Mouse (Mus musculus): ENCODE measurements around the gene Akt2. TPM values are rescaled to one million over a fixed set of nuclear protein-coding genes. Genes with fewer than 3 reads are reported as not detected.
A peak's percentile ranks its signal among the peaks of the same experiment; 100 is the strongest.

Gene Akt2
- polyA plus RNA-seq (2012; ENCODE audit: insufficient read depth, insufficient read length, low replicate concordance, missing spikeins) = not detected in 2 replicates

DNA sequence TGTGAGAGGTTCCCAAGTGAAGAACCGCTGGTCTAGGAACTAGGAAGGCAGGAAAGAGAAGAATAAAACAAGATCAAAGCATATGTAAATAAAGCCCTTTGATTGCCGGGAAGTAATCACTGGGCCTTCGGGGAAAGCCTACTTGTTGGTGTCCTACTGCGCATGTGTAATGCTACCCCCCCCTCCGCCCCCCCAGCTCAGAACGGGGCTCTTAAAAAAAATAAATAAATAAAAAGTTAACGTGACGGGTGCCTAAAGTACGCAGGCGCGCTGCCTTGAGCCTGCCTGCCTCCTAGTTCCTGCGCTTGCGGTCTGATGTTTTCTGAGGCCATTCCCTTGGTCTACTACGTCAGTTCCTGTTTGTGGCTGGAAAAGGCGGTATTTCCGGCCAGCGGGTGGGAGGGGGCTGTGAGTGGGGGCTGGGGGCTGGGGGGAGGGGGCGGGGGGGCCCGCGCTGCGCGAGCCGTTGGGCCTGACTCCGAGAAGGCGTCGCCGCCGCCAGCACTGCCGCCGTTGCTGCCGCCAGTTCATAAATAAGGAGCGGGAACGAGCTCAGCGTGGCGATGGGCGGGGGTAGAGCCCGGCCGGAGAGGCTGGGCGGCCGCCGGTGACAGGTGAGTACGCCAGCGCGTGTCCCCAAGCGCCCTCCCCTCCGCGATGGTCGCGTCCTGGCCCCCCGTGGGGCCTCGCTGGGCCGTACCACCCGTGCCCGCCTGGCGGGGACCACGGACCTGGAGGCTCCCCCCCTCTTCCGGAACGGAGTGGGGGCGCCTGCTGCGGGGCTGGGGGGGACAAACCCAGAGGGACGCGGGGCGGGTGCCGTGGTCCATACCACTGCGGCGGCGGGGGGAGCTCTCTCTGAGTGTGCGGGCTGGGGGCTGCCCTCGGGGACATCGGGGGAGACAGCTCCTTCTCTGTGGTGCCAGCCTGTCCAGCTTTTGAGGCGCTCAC is at the start of gene Akt2:
Akt2 (plus strand) TSS at position 287 of the 951 bp plus-strand sequence.
- peak within 1 kb of the TSS; percentile 84 for H3K4me3 ChIP-seq (ENCODE audit: insufficient read depth, low read depth, low read length)
- peaks cover 12% of the 10 kb centered on the region for H3K4me1 ChIP-seq (ENCODE audit: control insufficient read depth, insufficient read depth, low read length)
- 1% methylated on average over 69 of the region's 71 CpGs for WGBS
- TF ChIP-seq POLR2A (IDR thresholded peaks at IDR 0.05; ENCODE audit: insufficient read depth, low read depth, low read length) (peak; percentile 70), CTCF (IDR thresholded peaks at IDR 0.05; ENCODE audit: insufficient read depth, low read depth, low read length) (no peak)
- peak within 1 kb of the TSS; percentile 97 for H3K27ac ChIP-seq (ENCODE audit: insufficient read depth, low read depth, low read length)

DNA sequence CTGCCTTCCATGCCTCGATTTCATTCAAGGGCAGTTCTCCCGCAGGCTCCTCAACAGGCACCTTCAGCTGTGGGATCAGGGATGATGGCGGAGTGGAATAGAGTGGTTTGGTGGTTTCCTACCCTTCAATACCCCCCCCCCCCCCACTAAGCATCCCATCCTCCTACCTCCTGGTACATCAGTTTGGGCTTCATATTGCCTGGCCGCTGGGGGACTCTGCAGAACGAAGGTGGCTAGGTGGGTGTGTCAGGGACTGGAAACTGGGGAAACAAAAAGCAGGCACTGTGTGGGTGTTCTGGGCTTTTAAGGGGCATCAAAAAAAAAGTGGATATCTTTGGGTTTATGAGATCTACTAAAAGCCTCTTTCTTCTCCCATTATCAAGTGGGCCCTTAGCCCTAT is 49.4 kb upstream of the Akt2 start:
- Histone ChIP-seq H3K4me1 (ENCODE audit: control insufficient read depth, insufficient read depth, low read length) (peaks cover 18% of the 10 kb centered on the region), H3K27ac (ENCODE audit: insufficient read depth, low read depth, low read length) (peak overlapping the region; percentile 68), H3K4me3 (ENCODE audit: insufficient read depth, low read depth, low read length) (peak overlapping the region; percentile 70)
- 24% methylated on average over 5 of the region's 5 CpGs for WGBS
- TF ChIP-seq CTCF (IDR thresholded peaks at IDR 0.05; ENCODE audit: insufficient read depth, low read depth, low read length) = no peak

GRCm38 (mm10) chr7:27542392-27543033 is 48.8 kb upstream of the Akt2 start:
- H3K27ac ChIP-seq (ENCODE audit: insufficient read depth, low read depth, low read length) = peak overlapping the region; percentile 23
- 1% methylated on average over 30 of the region's 30 CpGs for WGBS
- TF ChIP-seq CTCF (IDR thresholded peaks at IDR 0.05; ENCODE audit: insufficient read depth, low read depth, low read length) (no peak), POLR2A (IDR thresholded peaks at IDR 0.05; ENCODE audit: insufficient read depth, low read depth, low read length) (peak; percentile 69; the same call in 1 of the 2 replicates)

DNA sequence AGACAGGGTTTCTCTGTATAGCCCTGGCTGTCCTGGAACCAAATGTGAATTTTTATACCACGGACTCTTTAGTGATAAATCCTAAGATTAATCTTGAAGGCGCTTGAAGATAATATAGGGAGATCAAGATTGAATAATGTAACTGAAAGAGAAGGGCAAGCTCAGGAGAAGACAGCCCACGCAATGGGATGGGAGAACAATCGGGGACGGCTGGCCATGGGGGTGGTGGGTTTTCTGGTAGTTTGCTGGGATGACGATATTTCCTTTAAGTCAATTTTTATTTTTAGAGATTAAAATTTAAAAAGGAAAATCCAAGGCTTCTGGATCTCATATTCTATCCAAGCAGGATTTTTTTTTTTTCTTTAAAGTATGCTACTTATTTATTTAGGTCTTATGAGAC is 48.3 kb upstream of the Akt2 start:
- Histone ChIP-seq H3K4me3 (ENCODE audit: insufficient read depth, low read depth, low read length) (peak overlapping the region; percentile 70; the same call in 1 of the 2 replicates), H3K4me1 (ENCODE audit: control insufficient read depth, insufficient read depth, low read length) (peaks cover 18% of the 10 kb centered on the region), H3K27ac (ENCODE audit: insufficient read depth, low read depth, low read length) (peak overlapping the region; percentile 23)
- TF ChIP-seq CTCF (IDR thresholded peaks at IDR 0.05; ENCODE audit: insufficient read depth, low read depth, low read length) (no peak), POLR2A (IDR thresholded peaks at IDR 0.05; ENCODE audit: insufficient read depth, low read depth, low read length) (no peak)
- 14% methylated on average over 6 of the region's 6 CpGs for WGBS

More at GRCm38 (mm10) chr7:27542392-27543033, 48.8 kb upstream of the Akt2 start:
- Histone ChIP-seq H3K4me1 (ENCODE audit: control insufficient read depth, insufficient read depth, low read length) (peaks cover 18% of the 10 kb centered on the region), H3K4me3 (ENCODE audit: insufficient read depth, low read depth, low read length) (peak overlapping the region; percentile 70)

DNA sequence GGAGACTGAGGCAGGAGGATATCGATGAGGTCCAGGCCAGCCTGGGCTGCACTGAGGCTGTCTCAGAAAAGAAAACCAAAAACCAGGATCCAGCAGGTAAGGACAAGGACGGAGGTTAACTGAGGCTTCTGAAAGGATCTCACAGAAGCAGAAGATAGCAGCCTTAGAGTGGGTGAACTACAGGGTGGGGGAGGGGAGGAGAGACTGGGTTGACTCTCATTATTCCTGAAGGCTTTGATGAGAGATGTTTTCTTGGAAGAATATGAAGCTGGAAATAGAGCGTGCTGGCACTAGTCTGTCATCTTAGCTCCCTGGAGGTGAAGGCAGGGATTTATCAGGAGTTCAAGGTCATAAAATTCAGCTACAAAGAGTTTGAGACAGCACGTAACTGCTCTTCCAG is 47.5 kb upstream of the Akt2 start:
- Histone ChIP-seq H3K4me1 (ENCODE audit: control insufficient read depth, insufficient read depth, low read length) (peaks cover 18% of the 10 kb centered on the region), H3K27ac (ENCODE audit: insufficient read depth, low read depth, low read length) (no peak overlapping the region), H3K4me3 (ENCODE audit: insufficient read depth, low read depth, low read length) (no peak overlapping the region)
- WGBS = 91% methylated on average over 4 of the region's 4 CpGs
- TF ChIP-seq POLR2A (IDR thresholded peaks at IDR 0.05; ENCODE audit: insufficient read depth, low read depth, low read length) (no peak), CTCF (IDR thresholded peaks at IDR 0.05; ENCODE audit: insufficient read depth, low read depth, low read length) (no peak)

DNA sequence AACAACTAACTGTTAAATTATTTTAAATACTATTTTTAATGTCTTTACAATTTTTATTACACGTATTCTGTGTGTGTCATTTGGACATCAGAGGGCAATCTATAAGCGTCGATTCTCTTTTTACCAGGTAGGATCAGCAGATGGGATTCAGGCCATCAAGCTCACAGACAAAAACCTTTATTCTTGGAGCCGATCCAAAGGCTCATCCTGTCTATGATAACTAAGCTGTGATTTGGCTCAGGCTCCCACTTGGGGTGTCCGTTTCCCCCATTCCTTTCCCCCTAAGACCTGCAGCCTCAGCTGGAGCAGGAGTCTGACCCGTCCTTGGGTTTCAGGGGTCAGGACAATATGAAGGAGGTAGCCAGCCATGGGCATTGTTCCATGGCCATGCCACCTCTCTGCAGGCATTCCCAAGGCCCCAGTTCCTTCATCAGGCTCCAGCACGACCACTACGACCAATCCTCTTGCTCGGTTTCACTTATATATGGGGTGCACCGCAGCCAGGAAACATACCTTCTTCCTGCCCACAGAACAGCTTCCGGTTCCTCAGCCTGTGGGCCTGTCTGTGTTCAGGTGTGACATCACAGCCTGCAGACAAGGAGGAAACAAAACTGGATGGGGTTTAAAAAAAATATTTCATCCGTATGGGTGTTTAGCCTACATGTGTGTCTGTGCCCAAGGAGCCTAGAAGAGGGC is 46.5 kb upstream of the Akt2 start:
- H3K27ac ChIP-seq (ENCODE audit: insufficient read depth, low read depth, low read length) = no peak overlapping the region
- H3K4me3 ChIP-seq (ENCODE audit: insufficient read depth, low read depth, low read length) = no peak overlapping the region
- H3K4me1 ChIP-seq (ENCODE audit: control insufficient read depth, insufficient read depth, low read length) = peaks cover 18% of the 10 kb centered on the region
- 88% methylated on average over 12 of the region's 12 CpGs for WGBS
- TF ChIP-seq CTCF (IDR thresholded peaks at IDR 0.05; ENCODE audit: insufficient read depth, low read depth, low read length) (no peak), POLR2A (IDR thresholded peaks at IDR 0.05; ENCODE audit: insufficient read depth, low read depth, low read length) (no peak)

GRCm38 (mm10) chr7:27549597-27549996 is 41.8 kb upstream of the Akt2 start:
- peaks cover 3% of the 10 kb centered on the region; the same call in 1 of the 2 replicates for H3K4me1 ChIP-seq (ENCODE audit: control insufficient read depth, insufficient read depth, low read length)
- WGBS = 81% methylated on average over 6 of the region's 6 CpGs
- H3K27ac ChIP-seq (ENCODE audit: insufficient read depth, low read depth, low read length) = no peak overlapping the region
- no peak overlapping the region for H3K4me3 ChIP-seq (ENCODE audit: insufficient read depth, low read depth, low read length)
- TF ChIP-seq POLR2A (IDR thresholded peaks at IDR 0.05; ENCODE audit: insufficient read depth, low read depth, low read length) = no peak
- TF ChIP-seq CTCF (IDR thresholded peaks at IDR 0.05; ENCODE audit: insufficient read depth, low read depth, low read length) = no peak

DNA sequence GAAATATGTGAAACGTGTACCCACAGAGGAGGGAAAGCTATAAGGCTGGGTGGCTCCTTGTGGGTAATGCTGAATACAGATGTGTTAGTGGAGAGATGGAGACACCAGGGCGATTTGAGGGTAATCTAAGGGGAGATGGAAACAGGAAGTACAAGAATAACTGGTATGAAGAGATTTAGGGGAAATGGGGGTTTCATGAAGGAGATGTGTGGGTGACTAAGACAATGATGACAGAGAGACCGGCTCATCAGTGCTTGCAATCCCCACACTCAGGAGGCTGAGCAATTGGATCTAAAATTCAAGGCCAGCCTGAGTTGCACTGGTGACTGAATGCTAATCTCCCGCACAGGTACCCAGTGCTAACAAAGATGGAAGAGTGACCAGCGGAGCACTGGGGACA is 39.3 kb upstream of the Akt2 start:
- Histone ChIP-seq H3K27ac (ENCODE audit: insufficient read depth, low read depth, low read length) (no peak overlapping the region), H3K4me1 (ENCODE audit: control insufficient read depth, insufficient read depth, low read length) (peaks cover 6% of the 10 kb centered on the region; the same call in 1 of the 2 replicates), H3K4me3 (ENCODE audit: insufficient read depth, low read depth, low read length) (no peak overlapping the region)
- TF ChIP-seq CTCF (IDR thresholded peaks at IDR 0.05; ENCODE audit: insufficient read depth, low read depth, low read length) (no peak), POLR2A (IDR thresholded peaks at IDR 0.05; ENCODE audit: insufficient read depth, low read depth, low read length) (no peak)
- WGBS = 43% methylated on average over 5 of the region's 5 CpGs

Data from olfactory bulb, adult 2 months (tissue).